Mouse (Mus musculus) lung, postnatal 0 days (tissue): ENCODE measurements around the gene Repin1.

Experiments
- CTCF ChIP-seq: IDR thresholded peaks from 2 replicates; pipeline ENCODE4 v1.5.1; 2016; ENCODE audit warnings: antibody characterized with exemption, mild to moderate bottlenecking
- EP300 ChIP-seq: IDR thresholded peaks from 2 replicates; pipeline ENCODE4 v1.6.1; 2016; ENCODE audit warnings: antibody characterized with exemption, mild to moderate bottlenecking, control low read depth

DNA sequence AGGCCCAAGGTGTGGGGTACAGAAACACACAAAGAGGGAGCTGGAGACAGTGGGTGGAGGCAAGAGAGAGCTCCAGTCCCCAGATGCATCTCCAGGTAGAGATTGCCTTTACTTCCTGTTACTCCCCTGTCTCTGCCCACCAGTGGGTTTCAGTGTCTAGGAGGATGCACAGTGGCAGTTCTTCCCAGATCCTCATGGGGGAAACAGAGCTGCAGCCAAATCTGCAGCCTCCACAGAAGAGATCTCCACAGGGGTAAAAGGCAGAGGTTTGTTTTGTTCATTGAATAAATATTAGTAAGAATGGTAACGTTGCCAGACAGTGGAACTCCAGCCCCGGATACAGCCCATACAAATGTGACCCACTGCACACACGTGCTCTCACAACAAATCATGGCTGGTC lies 17.0 kb downstream of the Repin1 start:
- peak; percentile 26; the same call in 1 of the 2 replicates for TF ChIP-seq CTCF
- no peak for TF ChIP-seq EP300
